Mouse (Mus musculus): ENCODE measurements around the gene Ctnna3.
"Not testable (repeated sequence)": the region's sequence is repeated elsewhere in the genome, so short reads cannot be mapped to it uniquely, and the experiment has no call there.

The Ctnna3 gene

GRCm38 (mm10) chr10:63429785-63430305, at the start of gene Ctnna3:
Gene Ctnna3, plus strand, starts transcription at chr10:63430098.
- DNase-seq (ENCODE audit: low read depth), result peak; percentile 96

GRCm38 (mm10) chr10:63381498-63382280, 48.2 kb upstream of the Ctnna3 start, which contains the start of gene Sirt1:
Gene Sirt1, minus strand, starts transcription at chr10:63381704.
- peak; percentile 64 for DNase-seq (ENCODE audit: low read depth)

GRCm38 (mm10) chr10:63382372-63383279, 47.3 kb upstream of the Ctnna3 start, which contains the start of gene Dnajc12:
Gene Dnajc12, plus strand, starts transcription at chr10:63382443.
- peak; percentile 96 for DNase-seq (ENCODE audit: low read depth)

GRCm38 (mm10) chr10:63385897-63386296, 44.0 kb upstream of the Ctnna3 start:
- DNase-seq (ENCODE audit: low read depth), result not testable (repeated sequence)

GRCm38 (mm10) chr10:63386444-63386843, 43.5 kb upstream of the Ctnna3 start:
- peak; percentile 83 for DNase-seq (ENCODE audit: low read depth)

- peak; percentile 34 for DNase-seq (ENCODE audit: low read depth)
Observed at GRCm38 (mm10) chr10:63386991-63387390, 42.9 kb upstream of the Ctnna3 start.

GRCm38 (mm10) chr10:63388948-63389347, 41.0 kb upstream of the Ctnna3 start:
- no peak for DNase-seq (ENCODE audit: low read depth)

GRCm38 (mm10) chr10:63396963-63397362, 32.9 kb upstream of the Ctnna3 start:
- DNase-seq (ENCODE audit: low read depth), result no peak

- no peak for DNase-seq (ENCODE audit: low read depth)
Observed at GRCm38 (mm10) chr10:63402731-63403504, 27.0 kb upstream of the Ctnna3 start.

- no peak for DNase-seq (ENCODE audit: low read depth)
Observed at GRCm38 (mm10) chr10:63403636-63404035, 26.3 kb upstream of the Ctnna3 start.

GRCm38 (mm10) chr10:63410162-63410956, 19.5 kb upstream of the Ctnna3 start:
- DNase-seq (ENCODE audit: low read depth), result no peak

- not testable (repeated sequence) for DNase-seq (ENCODE audit: low read depth)
Observed at GRCm38 (mm10) chr10:63411674-63412073, 18.2 kb upstream of the Ctnna3 start.

GRCm38 (mm10) chr10:63412756-63413155, 17.1 kb upstream of the Ctnna3 start:
- DNase-seq (ENCODE audit: low read depth), result no peak

- DNase-seq (ENCODE audit: low read depth), result no peak
Observed at GRCm38 (mm10) chr10:63415287-63415686, 14.6 kb upstream of the Ctnna3 start.

- DNase-seq (ENCODE audit: low read depth), result no peak
Observed at GRCm38 (mm10) chr10:63415850-63416249, 14.0 kb upstream of the Ctnna3 start.

- no peak for DNase-seq (ENCODE audit: low read depth)
Observed at GRCm38 (mm10) chr10:63417061-63417460, 12.8 kb upstream of the Ctnna3 start.

GRCm38 (mm10) chr10:63421739-63422735, 7.9 kb upstream of the Ctnna3 start, which contains the start of gene Gm7075:
Gene Gm7075, minus strand, starts transcription at chr10:63421789.
- peak; percentile 69 for DNase-seq (ENCODE audit: low read depth)

GRCm38 (mm10) chr10:63422736-63422992, 7.2 kb upstream of the Ctnna3 start:
- DNase-seq (ENCODE audit: low read depth), result peak; percentile 4

- DNase-seq (ENCODE audit: low read depth), result peak; percentile 6
Observed at GRCm38 (mm10) chr10:63423591-63424474, 6.1 kb upstream of the Ctnna3 start.

All from naive thymus-derived CD4-positive, alpha-beta T cell, adult 2 months (primary cell).